11 mouse cellular contexts compared by ENCODE assay signal in the genomic region with DNA sequence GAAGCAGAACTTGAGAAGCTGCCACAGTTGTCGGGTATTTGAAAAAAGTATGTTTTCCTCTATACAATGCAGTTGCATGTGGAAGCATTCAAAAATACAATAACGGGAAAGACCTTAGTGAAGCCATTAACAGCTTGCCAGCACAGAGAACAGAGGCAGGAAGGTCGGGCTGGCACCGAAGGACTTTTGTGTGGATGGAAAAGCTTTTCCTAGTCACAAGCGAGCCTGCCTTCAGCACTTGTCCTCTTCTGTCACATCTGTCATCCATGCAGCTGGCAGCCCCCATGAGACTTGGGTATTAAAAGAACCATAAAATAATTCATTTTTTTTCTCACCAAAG. TPM values are rescaled to one million over a fixed set of nuclear protein-coding genes. Genes with fewer than 3 reads are reported as not detected.
A peak's percentile ranks its signal among the peaks of the same experiment; 100 is the strongest.
DNase-seq lines count a peak whose midpoint lies in the region; ATAC-seq lines count a peak whose summit lies in the region.
"Had no signal": no experiment of that assay in that cellular context is flagged by ENCODE, and none has a peak within 500 bp of the region (broad histone marks: within the 10 kb centered on the region; RNA-seq: fewer than 3 reads in every experiment).

No protein-coding gene starts in this region.

- peaks cover 14% of the 10 kb centered on the region for H3K4me1 ChIP-seq in lung, embryonic 16.5 days (replicated peaks; ENCODE audit: control insufficient read depth, insufficient read depth, low read length)
- peaks cover 11% of the 10 kb centered on the region for H3K4me1 ChIP-seq in forebrain, embryonic 14.5 days (ENCODE audit: control insufficient read depth, insufficient read depth, low read length)
- H3K4me1 ChIP-seq in limb, embryonic 12.5 days (replicated peaks): peaks cover 25% of the 10 kb centered on the region
- peaks cover 24% of the 10 kb centered on the region for H3K4me1 ChIP-seq in neural tube, embryonic 15.5 days

- no peak for ATAC-seq in lung, embryonic 16.5 days (ENCODE audit: low read depth)
- 0 out of 2 replicates have a peak, but pooled peaks have one; percentile 10 for ATAC-seq in forebrain, embryonic 14.5 days
- ATAC-seq in limb, embryonic 12.5 days (ENCODE audit: insufficient number of reproducible peaks, insufficient read depth, low FRiP score, low TSS enrichment, low read depth): no peak; the same call in 1 of the 2 replicates
- ATAC-seq in neural tube, embryonic 15.5 days (ENCODE audit: low FRiP score): no peak

- H3K4me2 ChIP-seq in lung, embryonic 16.5 days (ENCODE audit: low read depth, low read length): no peak overlapping the region
- H3K4me2 ChIP-seq in forebrain, embryonic 14.5 days (ENCODE audit: low read length): peak overlapping the region; percentile 41; the same call in 1 of the 2 replicates
- H3K4me2 ChIP-seq in limb, embryonic 12.5 days: peak overlapping the region; percentile 57
- H3K4me2 ChIP-seq in neural tube, embryonic 15.5 days: peak overlapping the region; percentile 56
- H3K4me2 ChIP-seq: heart, embryonic 11.5 days had no signal

- no peak overlapping the region for H3K4me3 ChIP-seq in lung, embryonic 16.5 days (ENCODE audit: low read length)
- no peak overlapping the region for H3K4me3 ChIP-seq in forebrain, embryonic 14.5 days (ENCODE audit: low read depth, low read length)
- no peak overlapping the region for H3K4me3 ChIP-seq in limb, embryonic 12.5 days (replicated peaks)
- H3K4me3 ChIP-seq in neural tube, embryonic 15.5 days (replicated peaks): peak overlapping the region; percentile 6; the same call in 1 of the 2 replicates
- H3K4me3 ChIP-seq: myocyte had no signal

- H3K27ac ChIP-seq in lung, embryonic 16.5 days (ENCODE audit: low read length): peak overlapping the region; percentile 15
- H3K27ac ChIP-seq in forebrain, embryonic 14.5 days (ENCODE audit: low read depth, low read length): no peak overlapping the region
- H3K27ac ChIP-seq in limb, embryonic 12.5 days: peak overlapping the region; percentile 78
- H3K27ac ChIP-seq in neural tube, embryonic 15.5 days (replicated peaks): peak overlapping the region; percentile 51

- H3K9me3 ChIP-seq in lung, embryonic 16.5 days (ENCODE audit: control insufficient read depth, low read length): no peaks in the 10 kb centered on the region
- H3K9me3 ChIP-seq in forebrain, embryonic 14.5 days (replicated peaks; ENCODE audit: control insufficient read depth, low read length): no peaks in the 10 kb centered on the region
- H3K9me3 ChIP-seq in limb, embryonic 12.5 days: no peaks in the 10 kb centered on the region
- H3K9me3 ChIP-seq in neural tube, embryonic 15.5 days (replicated peaks): no peaks in the 10 kb centered on the region

- no peak overlapping the region for H3K9ac ChIP-seq in lung, embryonic 16.5 days (ENCODE audit: low read length)
- H3K9ac ChIP-seq in forebrain, embryonic 14.5 days (ENCODE audit: low read length): no peak overlapping the region
- 0 out of 2 replicates have a peak overlapping the region, but pooled peaks have one; percentile 8 for H3K9ac ChIP-seq in limb, embryonic 12.5 days (replicated peaks)
- no peak overlapping the region for H3K9ac ChIP-seq in neural tube, embryonic 15.5 days (replicated peaks)

- H3K27me3 ChIP-seq in lung, embryonic 16.5 days (ENCODE audit: control insufficient read depth, insufficient read depth, low read depth, low read length): no peaks in the 10 kb centered on the region
- no peaks in the 10 kb centered on the region for H3K27me3 ChIP-seq in forebrain, embryonic 14.5 days (replicated peaks; ENCODE audit: control insufficient read depth, insufficient read depth, low read length)
- no peaks in the 10 kb centered on the region for H3K27me3 ChIP-seq in limb, embryonic 12.5 days
- H3K27me3 ChIP-seq in neural tube, embryonic 15.5 days (replicated peaks): no peaks in the 10 kb centered on the region

- H3K36me3 ChIP-seq in lung, embryonic 16.5 days (ENCODE audit: control insufficient read depth, insufficient read depth, low read length): no peaks in the 10 kb centered on the region
- no peaks in the 10 kb centered on the region for H3K36me3 ChIP-seq in forebrain, embryonic 14.5 days (ENCODE audit: control insufficient read depth, insufficient read depth, low read length)
- no peaks in the 10 kb centered on the region for H3K36me3 ChIP-seq in limb, embryonic 12.5 days
- no peaks in the 10 kb centered on the region for H3K36me3 ChIP-seq in neural tube, embryonic 15.5 days

- WGBS in lung, embryonic 16.5 days: 31% methylated on average over 5 of the region's 5 CpGs
- 5% methylated on average over 5 of the region's 5 CpGs for WGBS in forebrain, embryonic 14.5 days
- 18% methylated on average over 5 of the region's 5 CpGs for WGBS in limb, embryonic 12.5 days
- WGBS in neural tube, embryonic 15.5 days: 10% methylated on average over 5 of the region's 5 CpGs

- no peak for DNase-seq in lung, postnatal 10 days
- peak; percentile 13 for DNase-seq in forebrain, embryonic 14.5 days (ENCODE audit: low spot score)
- DNase-seq in thymus, postnatal 4 days: no peak
- no peak for DNase-seq in urinary bladder, postnatal 36 days (ENCODE audit: low spot score in 2 of 2)
- DNase-seq: kidney, adult 8-10 months; lung, adult 18-20 months had no signal

RNA-seq across cellular contexts. Expression of a gene that starts 27.3 kb away (rescaled TPM):
- 33.4 and 36.7 TPM in 2 replicates for polyA plus RNA-seq in lung, embryonic 16.5 days (2015; fragmentation: Nextera tagmentation; extraction: Ambion mirVana)
- polyA plus RNA-seq in forebrain, embryonic 14.5 days (2014; fragmentation: Nextera tagmentation; extraction: Ambion mirVana): 1.5 and 2.3 TPM in 2 replicates
- 16.1 and 17.1 TPM in 2 replicates for polyA plus RNA-seq in limb, embryonic 12.5 days (2016; fragmentation: Nextera tagmentation; extraction: Ambion mirVana)
- 4.3 and 4.6 TPM in 2 replicates for polyA plus RNA-seq in neural tube, embryonic 15.5 days (2015; fragmentation: Nextera tagmentation; extraction: Ambion mirVana)
